ENCODE assay signal across 8 mouse cellular contexts in the genomic region with DNA sequence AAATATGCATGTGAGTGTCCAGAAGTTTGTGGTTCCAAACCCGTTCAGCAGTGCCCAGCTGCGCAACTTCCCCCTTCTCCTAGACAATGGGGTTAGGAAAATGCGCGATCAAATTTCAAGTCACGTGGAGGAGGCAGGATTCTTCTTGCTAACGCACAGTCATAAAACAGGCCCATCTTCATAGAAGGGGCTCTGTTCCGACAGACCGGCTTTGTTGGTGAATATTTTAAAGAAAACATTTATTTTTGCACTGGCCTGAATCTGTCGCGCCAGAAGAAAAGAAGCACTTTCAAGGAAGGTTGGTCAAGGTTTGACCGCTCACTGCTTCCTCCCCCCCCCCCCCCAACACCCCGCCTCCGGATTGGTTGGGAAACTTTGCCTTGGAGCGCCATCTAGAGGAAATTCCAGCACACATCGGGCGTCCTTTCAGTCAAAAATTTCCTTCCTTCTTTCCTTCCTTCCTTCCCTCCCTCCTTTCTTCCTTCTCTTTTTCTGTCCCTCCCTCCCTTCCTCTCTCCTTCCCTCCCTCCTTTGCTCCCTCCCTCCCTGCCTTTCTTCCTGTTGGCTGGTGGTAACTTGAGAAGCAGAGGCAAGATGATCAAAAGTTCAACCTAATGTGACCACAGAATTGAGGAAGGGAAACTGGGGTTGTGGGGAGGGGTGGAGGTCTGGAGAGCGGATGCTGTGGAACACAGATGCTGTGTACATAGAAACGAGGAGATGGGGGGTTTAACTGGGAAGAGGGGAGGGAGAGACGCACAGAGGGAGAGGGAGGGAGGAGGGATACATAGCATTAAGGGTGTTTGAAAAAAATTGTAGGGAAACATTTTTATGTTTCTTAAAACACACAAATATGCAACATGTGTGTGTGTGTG.
A peak's percentile ranks its signal among the peaks of the same experiment; 100 is the strongest.
DNase-seq lines count a peak whose midpoint lies in the region; ATAC-seq lines count a peak whose summit lies in the region.

No protein-coding gene starts in this region.

- DNase-seq in Muller cell, postnatal 12 days (ENCODE audit: inconsistent ontology term): peak; percentile 86
- DNase-seq in cerebellum, adult 11-12 months: peak; percentile 17
- DNase-seq in forelimb bud, embryonic 11.5 days (ENCODE audit: low read depth, low spot score): peak; percentile 92
- DNase-seq in hindbrain, embryonic 10.5 days (ENCODE audit: low spot score): peak; percentile 88
- peak; percentile 39 for DNase-seq in layer of hippocampus, adult 9-10 months (ENCODE audit: low spot score)
- DNase-seq in ovary, adult 18-20 months (ENCODE audit: low spot score): peak; percentile 71
- peak; percentile 63 to 70 for DNase-seq in urinary bladder, postnatal 36 days (ENCODE audit: low spot score in 2 of 2)

- peak overlapping the region; percentile 52 for H3K4me3 ChIP-seq in hindbrain, embryonic 10.5 days
- peak overlapping the region; percentile 54 for H3K4me3 ChIP-seq in lung, embryonic 16.5 days (ENCODE audit: low read length)

- H3K4me1 ChIP-seq in hindbrain, embryonic 10.5 days (replicated peaks): peaks cover 22% of the 10 kb centered on the region
- peaks cover 3% of the 10 kb centered on the region for H3K4me1 ChIP-seq in lung, embryonic 16.5 days (replicated peaks; ENCODE audit: control insufficient read depth, insufficient read depth, low read length)

- no peaks in the 10 kb centered on the region for H3K27me3 ChIP-seq in hindbrain, embryonic 10.5 days (ENCODE audit: insufficient read depth, poor library complexity, severe bottlenecking)
- no peaks in the 10 kb centered on the region for H3K27me3 ChIP-seq in lung, embryonic 16.5 days (ENCODE audit: control insufficient read depth, insufficient read depth, low read depth, low read length)

- peak overlapping the region; percentile 61 for H3K9ac ChIP-seq in lung, embryonic 16.5 days (ENCODE audit: low read length)

- H3K9me3 ChIP-seq in hindbrain, embryonic 10.5 days: no peaks in the 10 kb centered on the region
- H3K9me3 ChIP-seq in lung, embryonic 16.5 days (ENCODE audit: control insufficient read depth, low read length): no peaks in the 10 kb centered on the region

- no peaks in the 10 kb centered on the region for H3K36me3 ChIP-seq in hindbrain, embryonic 10.5 days
- H3K36me3 ChIP-seq in lung, embryonic 16.5 days (ENCODE audit: control insufficient read depth, insufficient read depth, low read length): no peaks in the 10 kb centered on the region

- H3K27ac ChIP-seq in hindbrain, embryonic 10.5 days: peak overlapping the region; percentile 91
- H3K27ac ChIP-seq in lung, embryonic 16.5 days (ENCODE audit: low read length): peak overlapping the region; percentile 90

- peak; percentile 95 for ATAC-seq in lung, embryonic 16.5 days (ENCODE audit: low read depth)

- peak overlapping the region; percentile 54 for H3K4me2 ChIP-seq in lung, embryonic 16.5 days (ENCODE audit: low read depth, low read length)

- WGBS in hindbrain, embryonic 10.5 days: 4% methylated on average over 19 of the region's 19 CpGs
- WGBS in lung, embryonic 16.5 days: under 1% methylated on average over 18 of the region's 19 CpGs

Comparison
In these comparisons a context has a peak if more than half of its experiments do, and no peak if none do; other contexts are left out.
1. Peak in every context shown above with its lines: DNase-seq, ATAC-seq, H3K4me3 ChIP-seq and H3K27ac ChIP-seq.
2. DNase-seq: peak in every context shown above with its lines; median percentile 92 in forelimb bud, embryonic 11.5 days; 88 in hindbrain, embryonic 10.5 days; 86 in Muller cell, postnatal 12 days; 71 in ovary, adult 18-20 months; 66 in urinary bladder, postnatal 36 days; 39 in layer of hippocampus, adult 9-10 months; 17 in cerebellum, adult 11-12 months.